Mouse (Mus musculus): Measurements from ENCODE around the gene Fibcd1.

Fibcd1 gene

DNA sequence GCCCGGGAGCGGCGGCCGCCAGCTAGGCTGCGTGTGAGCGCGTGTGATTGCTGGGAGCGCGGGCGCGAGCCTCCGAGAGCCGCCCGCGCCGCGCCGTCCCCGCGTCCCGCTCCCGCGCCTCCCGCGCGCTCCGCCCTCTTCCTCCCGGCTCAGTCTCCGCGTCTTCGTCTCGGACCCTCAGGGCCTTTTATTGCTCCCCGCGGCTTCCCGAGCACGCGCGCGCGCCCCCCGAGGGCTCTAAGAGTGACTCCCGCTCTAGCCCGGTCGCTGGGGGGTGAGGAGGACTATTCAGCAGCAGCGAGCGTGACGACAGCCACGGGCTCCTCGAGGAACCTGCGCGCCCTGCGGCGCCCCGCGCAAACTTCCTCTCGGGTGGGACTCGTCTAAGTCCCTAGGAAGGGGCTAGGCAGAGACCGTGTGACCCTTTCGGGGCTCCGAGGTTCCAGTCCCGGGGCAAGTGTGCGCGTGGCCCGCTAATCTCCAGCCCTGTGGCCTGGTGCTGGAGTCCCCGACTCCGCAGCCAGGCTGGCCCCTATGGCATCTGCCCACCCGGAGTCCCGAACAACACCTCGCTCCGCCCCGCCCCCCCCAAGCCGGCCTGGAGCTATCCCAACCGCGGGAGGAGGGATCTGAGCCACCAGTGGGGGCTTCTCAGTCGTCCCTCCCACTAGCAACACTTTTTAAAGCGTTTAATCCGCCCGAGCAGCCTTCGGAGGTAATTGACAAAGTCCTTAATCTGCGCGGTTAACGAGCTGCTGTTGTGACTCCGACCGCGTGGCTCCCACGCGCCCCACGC lies at the start of gene Fibcd1:
Fibcd1 (minus strand) TSS at position 110 of the 796 bp plus-strand sequence.
- DNase-seq (ENCODE audit: low read depth, low spot score) = no peak

DNA sequence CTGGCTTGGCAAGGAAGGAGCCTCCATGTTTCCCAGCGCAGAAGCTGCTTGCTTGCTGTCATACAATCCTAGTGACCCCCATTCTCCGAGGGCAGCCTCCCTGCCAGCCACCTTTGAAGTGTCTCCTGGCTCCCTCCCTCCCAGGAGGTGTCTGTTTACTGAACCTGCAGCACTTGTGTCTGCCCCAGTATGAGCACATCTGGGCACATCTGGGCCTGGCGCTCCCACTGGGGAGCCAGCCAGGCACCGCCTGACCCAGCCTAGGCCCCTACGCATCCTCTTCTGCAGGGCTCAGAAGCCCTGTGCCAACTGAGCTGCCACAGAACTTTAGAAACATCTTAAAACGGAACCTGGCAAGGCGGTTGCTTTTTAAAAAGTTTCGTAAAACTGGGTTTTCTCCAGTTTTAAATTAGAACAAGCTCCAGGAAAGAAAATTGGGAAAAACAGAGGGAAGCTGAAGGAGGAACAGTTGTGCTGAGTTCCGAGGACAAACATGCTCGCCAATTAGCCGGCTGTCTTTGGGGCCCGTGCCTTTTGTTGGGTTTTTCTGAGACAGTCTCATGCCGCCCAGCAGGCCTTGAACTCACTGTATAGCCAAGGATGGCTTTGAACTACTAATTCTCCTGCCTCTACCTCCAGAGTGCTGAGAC lies 48.5 kb upstream of the Fibcd1 start:
- DNase-seq (ENCODE audit: low read depth, low spot score) = no peak

GRCm38 (mm10) chr2:31893110-31893669 lies 47.4 kb upstream of the Fibcd1 start:
- no peak for DNase-seq (ENCODE audit: low read depth, low spot score)

GRCm38 (mm10) chr2:31891219-31891618 lies 45.4 kb upstream of the Fibcd1 start:
- no peak for DNase-seq (ENCODE audit: low read depth, low spot score)

- no peak for DNase-seq (ENCODE audit: low read depth, low spot score)
Observed at GRCm38 (mm10) chr2:31888871-31889270, 43.1 kb upstream of the Fibcd1 start.

DNA sequence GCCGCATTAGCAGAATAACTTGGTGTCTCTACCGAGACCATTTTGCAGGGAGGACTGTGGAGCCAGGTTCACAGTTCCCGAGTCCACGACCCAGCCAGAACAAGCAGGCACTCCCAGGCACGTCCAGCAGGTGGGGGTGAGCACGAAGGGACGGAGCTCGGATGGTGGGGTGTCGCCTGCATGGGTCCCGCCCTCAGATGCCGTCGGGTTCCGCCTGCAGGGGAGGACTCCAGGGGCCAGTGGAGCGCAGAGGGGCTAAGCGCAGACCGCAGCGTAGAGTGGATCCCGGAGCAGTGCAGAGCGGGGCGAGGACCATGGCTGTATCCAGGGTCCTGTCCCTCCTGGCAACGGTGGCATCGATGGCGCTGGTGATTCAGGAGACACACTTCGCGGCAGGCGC lies 41.2 kb upstream of the Fibcd1 start, which contains the start of gene Lamc3:
Lamc3 (plus strand) TSS at position 262 of the 400 bp plus-strand sequence.
- peak; percentile 60 for DNase-seq (ENCODE audit: low read depth, low spot score)

DNA sequence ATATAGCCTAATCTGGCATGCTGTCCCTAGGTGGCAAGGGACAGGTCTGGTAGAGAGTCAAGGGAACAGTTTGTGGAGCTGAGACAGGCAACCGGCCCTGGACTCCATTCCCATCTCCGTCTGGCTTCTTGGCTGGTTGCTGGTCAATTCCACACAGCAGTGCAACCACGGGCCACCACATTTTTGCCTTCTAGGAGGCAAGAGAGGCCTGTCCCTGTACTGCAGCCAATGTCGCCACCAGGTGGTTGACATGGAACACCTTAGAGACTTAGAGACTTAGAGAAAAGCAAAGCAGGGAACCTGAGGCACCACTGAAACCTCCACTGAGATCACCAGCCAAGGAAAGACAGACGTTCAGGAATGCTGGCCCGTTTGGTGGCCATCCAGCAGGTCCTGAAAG lies 39.0 kb upstream of the Fibcd1 start:
- DNase-seq (ENCODE audit: low read depth, low spot score) = no peak

DNA sequence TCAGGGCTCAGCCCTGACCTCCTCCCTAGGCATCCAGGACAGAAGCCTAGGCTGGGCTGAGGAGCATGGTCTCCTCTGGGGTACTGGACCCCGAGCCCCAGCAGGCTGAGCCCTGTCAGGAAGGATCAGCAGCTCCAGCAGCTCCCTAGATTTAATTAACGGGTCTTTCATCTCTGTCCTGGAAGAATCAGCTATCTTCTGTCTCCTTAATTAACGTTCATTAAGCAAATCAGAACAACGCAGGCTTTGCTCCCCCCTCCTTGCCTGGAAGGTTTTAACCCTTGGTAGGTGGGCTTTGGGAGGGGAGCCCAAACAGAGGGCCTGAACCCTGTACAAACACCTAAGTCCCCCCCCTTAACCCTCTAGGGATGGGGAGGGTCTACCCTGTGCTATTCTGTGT lies 37.3 kb upstream of the Fibcd1 start:
- DNase-seq (ENCODE audit: low read depth, low spot score) = no peak

- no peak for DNase-seq (ENCODE audit: low read depth, low spot score)
Observed at GRCm38 (mm10) chr2:31880868-31881267, 35.1 kb upstream of the Fibcd1 start.

GRCm38 (mm10) chr2:31878610-31879009 lies 32.8 kb upstream of the Fibcd1 start:
- no peak for DNase-seq (ENCODE audit: low read depth, low spot score)

DNA sequence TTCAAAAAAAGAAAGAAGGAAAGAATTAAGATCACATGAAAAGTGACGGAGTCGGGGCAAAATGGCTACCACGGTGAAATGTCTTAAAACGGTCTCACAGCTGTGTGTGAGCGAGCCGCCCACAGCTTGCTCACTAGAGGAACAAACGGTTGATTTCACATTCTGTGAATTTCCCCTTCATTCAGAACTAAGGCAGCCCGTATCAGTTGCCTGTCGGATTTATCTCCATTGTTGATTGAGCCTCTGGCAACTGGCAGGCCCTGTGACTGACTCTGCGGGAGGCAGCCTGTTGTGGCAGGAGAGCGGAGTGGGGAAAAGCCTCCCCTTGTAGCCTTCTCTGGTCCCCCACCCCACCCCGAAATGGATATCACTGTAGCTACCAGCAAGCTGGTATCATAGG lies 30.6 kb upstream of the Fibcd1 start:
- DNase-seq (ENCODE audit: low read depth, low spot score) = no peak

DNA sequence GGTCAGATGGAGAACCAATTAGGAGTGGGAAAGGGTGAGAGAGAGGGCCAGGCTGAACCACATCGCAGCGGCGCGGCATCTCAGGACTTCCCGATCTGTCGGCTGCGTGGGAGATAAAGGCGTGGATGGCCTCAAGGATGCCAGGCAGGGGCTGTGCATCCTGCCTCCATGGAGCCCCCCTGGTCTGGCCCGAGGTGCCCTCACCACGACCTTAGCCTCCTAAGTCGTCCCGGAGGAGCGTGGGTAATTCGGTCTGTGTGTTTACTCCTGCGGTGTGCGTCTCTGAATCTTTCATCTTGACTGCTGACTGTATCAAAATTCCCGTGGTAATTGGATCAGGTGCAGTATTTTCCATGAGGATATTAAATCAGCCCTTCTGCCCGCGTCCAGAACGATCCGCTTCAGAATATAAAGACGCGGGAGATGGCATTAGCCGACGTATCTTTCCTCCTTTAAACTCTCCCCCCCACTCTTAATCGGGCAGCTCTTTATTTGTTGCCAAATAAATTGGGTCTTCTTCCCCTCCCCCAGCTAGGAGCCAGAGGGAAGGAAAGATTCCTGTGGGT lies 28.6 kb upstream of the Fibcd1 start:
- DNase-seq (ENCODE audit: low read depth, low spot score) = no peak

GRCm38 (mm10) chr2:31870683-31871082 lies 24.9 kb upstream of the Fibcd1 start:
- no peak for DNase-seq (ENCODE audit: low read depth, low spot score)

DNA sequence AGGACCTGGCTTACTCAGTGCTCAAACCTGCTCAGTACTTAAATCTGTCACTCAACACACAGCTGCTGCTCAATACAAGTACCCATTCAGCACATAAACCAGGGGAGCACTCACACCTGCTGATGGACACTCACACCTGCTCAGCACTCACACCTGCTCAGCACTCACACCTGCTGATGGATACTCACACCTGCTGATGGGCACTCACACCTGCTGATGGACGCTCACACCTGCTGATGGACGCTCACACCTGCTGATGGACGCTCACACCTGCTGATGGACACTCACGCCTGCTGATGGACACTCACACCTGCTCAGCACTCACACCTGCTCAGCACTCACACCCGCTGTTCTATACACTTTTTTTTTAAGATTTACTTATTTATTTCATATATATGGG lies 23.9 kb upstream of the Fibcd1 start:
- DNase-seq (ENCODE audit: low read depth, low spot score) = no peak

DNA sequence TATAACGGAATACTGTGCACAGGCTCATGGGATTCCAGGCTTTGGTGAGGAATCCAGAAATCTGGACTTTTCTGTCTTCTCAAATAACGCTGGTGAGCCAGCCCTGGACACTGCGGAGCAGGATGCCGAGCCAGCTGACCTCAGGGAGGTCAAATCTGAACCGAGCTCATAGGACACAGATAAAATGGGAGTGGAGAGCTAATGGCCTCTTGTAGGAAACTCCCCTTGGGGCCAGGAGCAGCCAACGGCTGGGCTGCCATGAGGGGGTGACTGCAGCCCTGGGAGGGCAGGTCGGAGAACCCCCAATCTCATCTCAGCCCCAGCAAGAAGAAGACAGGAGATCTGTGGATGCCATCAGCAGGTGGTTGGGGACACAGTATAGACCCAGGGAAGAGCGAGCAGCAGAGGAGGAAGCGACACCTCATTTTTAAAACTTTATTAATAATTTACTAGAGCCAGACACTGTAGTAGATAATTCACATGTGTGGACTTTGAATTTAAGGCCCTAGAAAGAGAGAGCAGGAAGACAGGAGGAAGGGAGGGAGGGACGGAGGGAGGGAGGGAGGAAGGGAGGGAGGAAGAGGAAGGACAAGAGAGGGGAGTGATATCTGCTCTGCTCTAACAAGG lies 22.8 kb upstream of the Fibcd1 start:
- DNase-seq (ENCODE audit: low read depth, low spot score) = no peak

GRCm38 (mm10) chr2:31867773-31868537 lies 22.1 kb upstream of the Fibcd1 start:
- DNase-seq (ENCODE audit: low read depth, low spot score) = no peak

- no peak for DNase-seq (ENCODE audit: low read depth, low spot score)
Observed at GRCm38 (mm10) chr2:31865794-31866193, 20.0 kb upstream of the Fibcd1 start.

- no peak for DNase-seq (ENCODE audit: low read depth, low spot score)
Observed at GRCm38 (mm10) chr2:31865322-31865721, 19.5 kb upstream of the Fibcd1 start.

DNA sequence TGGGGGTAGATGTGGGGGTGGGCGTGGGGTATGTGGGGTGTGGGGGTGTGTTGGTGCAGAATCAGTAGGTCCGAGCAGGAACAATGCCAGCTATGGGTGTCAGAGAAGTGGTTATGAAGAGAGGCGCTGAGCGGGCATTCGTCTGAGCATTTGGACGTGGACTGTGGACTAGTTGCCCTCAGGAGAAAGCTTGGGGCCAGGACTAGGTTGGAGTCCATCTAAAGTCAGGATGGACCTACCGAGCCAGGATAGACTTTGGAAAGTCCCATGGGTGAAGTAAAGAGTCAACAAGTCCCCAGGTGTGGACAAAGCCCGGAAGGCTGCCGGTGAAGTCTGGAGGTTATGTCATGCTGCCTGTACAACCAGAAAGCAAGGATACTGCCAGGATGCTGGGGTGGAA lies 19.1 kb upstream of the Fibcd1 start:
- no peak for DNase-seq (ENCODE audit: low read depth, low spot score)

DNA sequence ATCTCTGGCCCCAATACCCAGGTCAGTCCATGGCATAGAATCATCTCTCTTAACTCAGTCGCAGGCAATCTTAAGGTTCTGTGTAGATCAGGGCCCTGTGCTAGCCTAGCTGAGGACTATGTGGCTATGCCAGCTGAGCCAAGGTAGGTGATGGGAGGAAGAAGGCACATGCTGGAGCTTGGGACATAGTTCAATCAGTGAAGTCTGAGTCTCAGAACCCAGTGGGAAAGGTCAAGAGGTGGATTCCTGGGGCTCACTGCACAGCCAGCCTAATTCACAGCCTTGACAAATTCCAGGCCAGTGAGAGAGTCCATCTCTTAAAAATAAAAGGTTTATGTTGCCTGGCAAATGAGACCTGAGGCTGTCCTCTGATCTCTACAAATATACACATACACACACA lies 18.0 kb upstream of the Fibcd1 start:
- no peak for DNase-seq (ENCODE audit: low read depth, low spot score)

- no peak for DNase-seq (ENCODE audit: low read depth, low spot score)
Observed at GRCm38 (mm10) chr2:31862919-31863318, 17.1 kb upstream of the Fibcd1 start.

Data from mesoderm, embryonic 11.5 days (tissue).